Mouse (Mus musculus) lung, adult 2 months (tissue): Measurements from ENCODE around the gene Zfp27. TPM values are rescaled to one million over a fixed set of nuclear protein-coding genes. Genes with fewer than 3 reads are reported as not detected.

Experiments used
- DNase-seq: peaks from one replicate; pipeline ENCODE4 v3.0.0; 2022
- H3K4me1 ChIP-seq: fragments of 200-500 bp; 2 replicates; pipeline ENCODE4 v1.6.1; 2011; ENCODE audit warnings: low read length; ENCODE audit not compliant: control insufficient read depth, insufficient read depth
- H3K4me3 ChIP-seq: fragments of 200-500 bp; replicated peaks from 2 replicates; pipeline ENCODE3; 2011; ENCODE audit warnings: low read depth, mild to moderate bottlenecking, control low read depth, low read length; ENCODE audit errors: extremely low read depth
- CTCF ChIP-seq: fragments of 200-500 bp; IDR thresholded peaks from 2 replicates; pipeline ENCODE4 v1.5.1; 2011; ENCODE audit warnings: mild to moderate bottlenecking, low read length, control low read depth; ENCODE audit not compliant: insufficient read depth
- POLR2A ChIP-seq: fragments of 200-500 bp; IDR thresholded peaks from 2 replicates; pipeline ENCODE4 v1.6.1; 2011; ENCODE audit warnings: low read depth, mild to moderate bottlenecking, control low read depth, low read length, borderline replicate concordance; ENCODE audit errors: extremely low read depth
- WGBS: fragments of 180-500 bp; shearing (Covaris S2); methylation state at CpG from one replicate; pipeline ENCODE4 v1.1.7; 2018; 5-methylcytosine and 5-hydroxymethylcytosine counted together
- polyA plus RNA-seq: library from polyadenylated mRNA; depleted of rRNA; stranded (reverse); fragments of >200 nt; gene quantifications from 2 replicates; pipeline ENCODE4 v1.2.3, GENCODE M21; 2012; rRNA removed

Gene Zfp27
- polyA plus RNA-seq, 1 experiment, result 2.6 TPM

- WGBS, result 50% methylated on average over 9 of the region's 9 CpGs
- H3K4me3 ChIP-seq, result peak overlapping the region; percentile 97
- DNase-seq, result no peak
- no peak for TF ChIP-seq POLR2A
- H3K4me1 ChIP-seq, result 0 out of 2 replicates have a peak, but pooled peaks cover 3% of the 10 kb centered on the region
Measured at GRCm38 (mm10) chr7:29852831-29853218, 53.5 kb downstream of the Zfp27 start.

- Histone ChIP-seq H3K4me3 (no peak overlapping the region), H3K4me1 (no peaks in the 10 kb centered on the region)
- TF ChIP-seq POLR2A (no peak), CTCF (no peak)
- 90% methylated on average over 5 of the region's 5 CpGs for WGBS
- DNase-seq, result no peak
Measured at GRCm38 (mm10) chr7:29844616-29845015, 61.8 kb downstream of the Zfp27 start.

Other genes with a start within 250 kb of the Zfp27 start
- gene Catsperg2, start 179.5 kb downstream of the Zfp27 start, polyA plus RNA-seq, result 0.19 TPM in 1 of 2 replicates, not detected in the other
- gene Zfp84, start 138.0 kb downstream of the Zfp27 start, polyA plus RNA-seq, result 3.3 and 4.7 TPM in 2 replicates
- 1.8 and 2.0 TPM in 2 replicates for gene Zfp30, start 122.6 kb downstream of the Zfp27 start, polyA plus RNA-seq
- gene Zfp790, start 90.5 kb downstream of the Zfp27 start, polyA plus RNA-seq, result 2.3 and 3.3 TPM in 2 replicates
- 0.24 and 0.57 TPM in 2 replicates for gene Zfp940, start 52.9 kb downstream of the Zfp27 start, polyA plus RNA-seq
- 1.1 and 1.8 TPM in 2 replicates for gene Zfp420, start 46.6 kb downstream of the Zfp27 start, polyA plus RNA-seq
- 1.1 and 1.9 TPM in 2 replicates for gene Zfp383, start 1.7 kb upstream of the Zfp27 start, polyA plus RNA-seq
- 7.9 and 8.3 TPM in 2 replicates for gene Zfp74, start 47.5 kb upstream of the Zfp27 start, polyA plus RNA-seq
- 5.1 and 6.1 TPM in 2 replicates for gene Zfp568, start 77.4 kb upstream of the Zfp27 start, polyA plus RNA-seq
- gene Zfp14, start 144.8 kb upstream of the Zfp27 start, polyA plus RNA-seq, result 3.6 and 4.9 TPM in 2 replicates
- gene Zfp82, start 166.3 kb upstream of the Zfp27 start, polyA plus RNA-seq, result 0.31 and 1.0 TPM in 2 replicates
- not detected in 2 replicates for gene Gm26920, start 183.8 kb upstream of the Zfp27 start, polyA plus RNA-seq
- gene Zfp566, start 184.0 kb upstream of the Zfp27 start, polyA plus RNA-seq, result 1.1 and 1.2 TPM in 2 replicates
- 11.4 and 17.6 TPM in 2 replicates for gene Zfp260, start 188.2 kb upstream of the Zfp27 start, polyA plus RNA-seq
- gene Zfp382, start 215.4 kb upstream of the Zfp27 start, polyA plus RNA-seq, result 0.88 and 1.8 TPM in 2 replicates